Mouse (Mus musculus): ENCODE measurements around the gene Lmntd1. TPM values are rescaled to one million over a fixed set of nuclear protein-coding genes. Genes with fewer than 3 reads are reported as not detected.

Lmntd1 gene
- polyA plus RNA-seq, 1 experiment from 2014 or later = 0.19 TPM

- 78% methylated on average over 17 of the region's 17 CpGs for WGBS
- H3K9me3 ChIP-seq (ENCODE audit: control insufficient read depth, low read depth, low read length) = no peaks in the 10 kb centered on the region
- H3K27me3 ChIP-seq (ENCODE audit: control insufficient read depth, insufficient read depth, low read length) = no peaks in the 10 kb centered on the region
- no peak overlapping the region for H3K4me3 ChIP-seq (ENCODE audit: low read depth, low read length)
- no peak overlapping the region for H3K4me2 ChIP-seq (replicated peaks; ENCODE audit: low read depth, low read length)
- peaks cover 24% of the 10 kb centered on the region for H3K4me1 ChIP-seq (ENCODE audit: control insufficient read depth, insufficient read depth, low read length)
- H3K36me3 ChIP-seq (ENCODE audit: control insufficient read depth, insufficient read depth, low read length) = no peaks in the 10 kb centered on the region
- ATAC-seq (ENCODE audit: insufficient number of reproducible peaks, insufficient read depth, low FRiP score, low read depth) = no peak
- H3K27ac ChIP-seq (ENCODE audit: low read length) = peak overlapping the region; percentile 66; the same call in 1 of the 2 replicates
- H3K9ac ChIP-seq (replicated peaks; ENCODE audit: low read depth, low read length) = no peak overlapping the region
Measured at GRCm38 (mm10) chr6:145482656-145483317, 131.3 kb downstream of the Lmntd1 start.

- ATAC-seq (ENCODE audit: insufficient number of reproducible peaks, insufficient read depth, low FRiP score, low read depth) = peak; percentile 75; the same call in 1 of the 2 replicates
- Histone ChIP-seq H3K4me2 (replicated peaks; ENCODE audit: low read depth, low read length) (no peak overlapping the region), H3K9ac (replicated peaks; ENCODE audit: low read depth, low read length) (no peak overlapping the region), H3K4me1 (ENCODE audit: control insufficient read depth, insufficient read depth, low read length) (peaks cover 24% of the 10 kb centered on the region), H3K9me3 (ENCODE audit: control insufficient read depth, low read depth, low read length) (no peaks in the 10 kb centered on the region), H3K27ac (ENCODE audit: low read length) (peak overlapping the region; percentile 66), H3K4me3 (ENCODE audit: low read depth, low read length) (no peak overlapping the region), H3K27me3 (ENCODE audit: control insufficient read depth, insufficient read depth, low read length) (no peaks in the 10 kb centered on the region), H3K36me3 (ENCODE audit: control insufficient read depth, insufficient read depth, low read length) (no peaks in the 10 kb centered on the region)
- 32% methylated on average over 15 of the region's 15 CpGs for WGBS
Measured at GRCm38 (mm10) chr6:145481938-145482337, 132.2 kb downstream of the Lmntd1 start.

GRCm38 (mm10) chr6:145478821-145479271 lies 135.3 kb downstream of the Lmntd1 start:
- 75% methylated on average over 4 of the region's 4 CpGs for WGBS
- Histone ChIP-seq H3K9ac (replicated peaks; ENCODE audit: low read depth, low read length) (no peak overlapping the region), H3K4me1 (ENCODE audit: control insufficient read depth, insufficient read depth, low read length) (peaks cover 18% of the 10 kb centered on the region), H3K4me3 (ENCODE audit: low read depth, low read length) (no peak overlapping the region), H3K27ac (ENCODE audit: low read length) (no peak overlapping the region), H3K4me2 (replicated peaks; ENCODE audit: low read depth, low read length) (no peak overlapping the region), H3K36me3 (ENCODE audit: control insufficient read depth, insufficient read depth, low read length) (no peaks in the 10 kb centered on the region), H3K27me3 (ENCODE audit: control insufficient read depth, insufficient read depth, low read length) (no peaks in the 10 kb centered on the region), H3K9me3 (ENCODE audit: control insufficient read depth, low read depth, low read length) (no peaks in the 10 kb centered on the region)
- no peak for ATAC-seq (ENCODE audit: insufficient number of reproducible peaks, insufficient read depth, low FRiP score, low read depth)

GRCm38 (mm10) chr6:145477367-145477905 lies 136.7 kb downstream of the Lmntd1 start:
- H3K4me3 ChIP-seq (ENCODE audit: low read depth, low read length) = no peak overlapping the region
- H3K27ac ChIP-seq (ENCODE audit: low read length) = no peak overlapping the region
- no peaks in the 10 kb centered on the region for H3K36me3 ChIP-seq (ENCODE audit: control insufficient read depth, insufficient read depth, low read length)
- ATAC-seq (ENCODE audit: insufficient number of reproducible peaks, insufficient read depth, low FRiP score, low read depth) = no peak
- WGBS = 56% methylated on average over 10 of the region's 10 CpGs
- peaks cover 12% of the 10 kb centered on the region for H3K4me1 ChIP-seq (ENCODE audit: control insufficient read depth, insufficient read depth, low read length)
- H3K9me3 ChIP-seq (ENCODE audit: control insufficient read depth, low read depth, low read length) = no peaks in the 10 kb centered on the region
- no peak overlapping the region for H3K4me2 ChIP-seq (replicated peaks; ENCODE audit: low read depth, low read length)
- H3K9ac ChIP-seq (replicated peaks; ENCODE audit: low read depth, low read length) = no peak overlapping the region
- H3K27me3 ChIP-seq (ENCODE audit: control insufficient read depth, insufficient read depth, low read length) = no peaks in the 10 kb centered on the region

- H3K9ac ChIP-seq (replicated peaks; ENCODE audit: low read depth, low read length) = no peak overlapping the region
- 69% methylated on average over 11 of the region's 11 CpGs for WGBS
- H3K4me1 ChIP-seq (ENCODE audit: control insufficient read depth, insufficient read depth, low read length) = no peaks in the 10 kb centered on the region
- no peak overlapping the region for H3K27ac ChIP-seq (ENCODE audit: low read length)
- no peak for ATAC-seq (ENCODE audit: insufficient number of reproducible peaks, insufficient read depth, low FRiP score, low read depth)
- H3K36me3 ChIP-seq (ENCODE audit: control insufficient read depth, insufficient read depth, low read length) = no peaks in the 10 kb centered on the region
- no peak overlapping the region for H3K4me2 ChIP-seq (replicated peaks; ENCODE audit: low read depth, low read length)
- H3K27me3 ChIP-seq (ENCODE audit: control insufficient read depth, insufficient read depth, low read length) = no peaks in the 10 kb centered on the region
- no peaks in the 10 kb centered on the region for H3K9me3 ChIP-seq (ENCODE audit: control insufficient read depth, low read depth, low read length)
- H3K4me3 ChIP-seq (ENCODE audit: low read depth, low read length) = no peak overlapping the region
Measured at GRCm38 (mm10) chr6:145471638-145472247, 142.4 kb downstream of the Lmntd1 start.

GRCm38 (mm10) chr6:145469260-145469943 lies 144.7 kb downstream of the Lmntd1 start:
- WGBS = 71% methylated on average over 8 of the region's 8 CpGs
- Histone ChIP-seq H3K4me2 (replicated peaks; ENCODE audit: low read depth, low read length) (no peak overlapping the region), H3K27me3 (ENCODE audit: control insufficient read depth, insufficient read depth, low read length) (no peaks in the 10 kb centered on the region), H3K9ac (replicated peaks; ENCODE audit: low read depth, low read length) (no peak overlapping the region), H3K9me3 (ENCODE audit: control insufficient read depth, low read depth, low read length) (no peaks in the 10 kb centered on the region), H3K4me3 (ENCODE audit: low read depth, low read length) (no peak overlapping the region), H3K36me3 (ENCODE audit: control insufficient read depth, insufficient read depth, low read length) (no peaks in the 10 kb centered on the region), H3K4me1 (ENCODE audit: control insufficient read depth, insufficient read depth, low read length) (no peaks in the 10 kb centered on the region), H3K27ac (ENCODE audit: low read length) (no peak overlapping the region)
- no peak for ATAC-seq (ENCODE audit: insufficient number of reproducible peaks, insufficient read depth, low FRiP score, low read depth)

- WGBS = 92% methylated on average over 4 of the region's 4 CpGs
- Histone ChIP-seq H3K36me3 (ENCODE audit: control insufficient read depth, insufficient read depth, low read length) (no peaks in the 10 kb centered on the region), H3K4me1 (ENCODE audit: control insufficient read depth, insufficient read depth, low read length) (no peaks in the 10 kb centered on the region), H3K9me3 (ENCODE audit: control insufficient read depth, low read depth, low read length) (no peaks in the 10 kb centered on the region), H3K4me2 (replicated peaks; ENCODE audit: low read depth, low read length) (no peak overlapping the region), H3K4me3 (ENCODE audit: low read depth, low read length) (no peak overlapping the region), H3K9ac (replicated peaks; ENCODE audit: low read depth, low read length) (no peak overlapping the region), H3K27me3 (ENCODE audit: control insufficient read depth, insufficient read depth, low read length) (no peaks in the 10 kb centered on the region), H3K27ac (ENCODE audit: low read length) (no peak overlapping the region)
- no peak for ATAC-seq (ENCODE audit: insufficient number of reproducible peaks, insufficient read depth, low FRiP score, low read depth)
Measured at GRCm38 (mm10) chr6:145464027-145464426, 150.1 kb downstream of the Lmntd1 start.

GRCm38 (mm10) chr6:145462677-145463245 lies 151.4 kb downstream of the Lmntd1 start:
- H3K27me3 ChIP-seq (ENCODE audit: control insufficient read depth, insufficient read depth, low read length) = no peaks in the 10 kb centered on the region
- ATAC-seq (ENCODE audit: insufficient number of reproducible peaks, insufficient read depth, low FRiP score, low read depth) = no peak
- no peak overlapping the region for H3K4me3 ChIP-seq (ENCODE audit: low read depth, low read length)
- H3K4me1 ChIP-seq (ENCODE audit: control insufficient read depth, insufficient read depth, low read length) = no peaks in the 10 kb centered on the region
- H3K27ac ChIP-seq (ENCODE audit: low read length) = no peak overlapping the region
- no peaks in the 10 kb centered on the region for H3K9me3 ChIP-seq (ENCODE audit: control insufficient read depth, low read depth, low read length)
- H3K4me2 ChIP-seq (replicated peaks; ENCODE audit: low read depth, low read length) = no peak overlapping the region
- H3K36me3 ChIP-seq (ENCODE audit: control insufficient read depth, insufficient read depth, low read length) = no peaks in the 10 kb centered on the region
- H3K9ac ChIP-seq (replicated peaks; ENCODE audit: low read depth, low read length) = no peak overlapping the region
- 66% methylated on average over 12 of the region's 12 CpGs for WGBS
